Mouse (Mus musculus): Measurements from ENCODE around the gene Slc6a6. TPM values are rescaled to one million over a fixed set of nuclear protein-coding genes. Genes with fewer than 3 reads are reported as not detected.

The Slc6a6 gene
- polyA plus RNA-seq, 1 experiment: 98.2 TPM

DNA sequence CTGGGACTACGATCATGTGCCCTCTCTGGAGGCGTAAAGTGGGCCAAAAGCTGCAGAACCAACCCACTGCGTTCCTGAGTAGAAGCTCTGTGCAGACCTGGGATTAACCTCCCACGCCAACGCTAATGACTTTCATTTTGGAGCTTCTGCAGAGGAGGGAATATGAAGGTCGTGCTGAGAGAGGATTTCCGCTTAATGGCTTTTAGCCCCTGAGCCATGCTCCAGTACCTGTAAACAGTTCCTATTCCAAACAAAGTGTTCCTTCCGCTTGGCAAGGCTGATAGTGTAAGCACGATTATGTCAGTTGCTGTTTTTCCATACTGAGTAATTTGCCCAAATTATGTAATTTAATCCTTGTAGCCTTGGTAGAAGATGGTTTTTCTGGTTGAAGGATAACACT is 33.6 kb upstream of the Slc6a6 start:
- TF ChIP-seq SRF (IDR thresholded peaks at IDR 0.05; ENCODE audit: control insufficient read depth, insufficient read length, low read depth): no peak
- TF ChIP-seq POLR2A (IDR thresholded peaks at IDR 0.05; ENCODE audit: insufficient read length, low read depth): no peak
- TF ChIP-seq USF1 (IDR thresholded peaks at IDR 0.05; ENCODE audit: low read depth): no peak
- TF ChIP-seq POLR2AphosphoS2 (IDR thresholded peaks at IDR 0.05; ENCODE audit: insufficient read length, low read depth): no peak
- no peak for TF ChIP-seq CEBPB (IDR thresholded peaks at IDR 0.05; ENCODE audit: insufficient read depth, poor library complexity, severe bottlenecking)
- no peak for TF ChIP-seq MAX (IDR thresholded peaks at IDR 0.05; ENCODE audit: low read depth)
- no peak for TF ChIP-seq MYOD1 (IDR thresholded peaks at IDR 0.05; ENCODE audit: control insufficient read depth in 1 of 3, insufficient read length in 2 of 3, low read depth in 2 of 3)
- TF ChIP-seq TCF12 (IDR thresholded peaks at IDR 0.05; ENCODE audit: insufficient read depth, poor library complexity, severe bottlenecking): no peak
- no peak for TF ChIP-seq MYOG (IDR thresholded peaks at IDR 0.05; ENCODE audit: control insufficient read depth in 1 of 3, insufficient read depth in 1 of 3, insufficient read length in 2 of 3, low read depth in 2 of 3)
- no peak for TF ChIP-seq TCF3 (IDR thresholded peaks at IDR 0.05; ENCODE audit: insufficient read length, low read depth)
- TF ChIP-seq E2F4 (IDR thresholded peaks at IDR 0.05; ENCODE audit: insufficient read depth): no peak
- TF ChIP-seq REST (IDR thresholded peaks at IDR 0.05; ENCODE audit: insufficient read depth, insufficient read length): no peak
- H3K27me3 ChIP-seq (ENCODE audit: control insufficient read depth, insufficient read depth, insufficient read length): no peaks in the 10 kb centered on the region
- H3ac ChIP-seq (ENCODE audit: control insufficient read depth, insufficient read length): no peak overlapping the region

GRCm38 (mm10) chr6:91652296-91652695 is 31.6 kb upstream of the Slc6a6 start:
- no peak overlapping the region for H3K4me2 ChIP-seq (ENCODE audit: low read depth)
- no peak for TF ChIP-seq TCF12 (IDR thresholded peaks at IDR 0.05; ENCODE audit: insufficient read depth, poor library complexity, severe bottlenecking)
- no peak for TF ChIP-seq MYOG (IDR thresholded peaks at IDR 0.05; ENCODE audit: control insufficient read depth in 1 of 3, insufficient read depth in 1 of 3, insufficient read length in 2 of 3, low read depth in 2 of 3)
- H3K27me3 ChIP-seq (ENCODE audit: control insufficient read depth, insufficient read depth, insufficient read length): no peaks in the 10 kb centered on the region

More for the DNA sequence above, 33.6 kb upstream of the Slc6a6 start:
- no peak overlapping the region for H3K4me2 ChIP-seq (ENCODE audit: low read depth)
- no peaks in the 10 kb centered on the region for H3K36me3 ChIP-seq (ENCODE audit: control insufficient read depth, insufficient read depth)
- H3K79me2 ChIP-seq (ENCODE audit: control insufficient read depth, insufficient read depth): no peaks in the 10 kb centered on the region
- no peak overlapping the region for H3K4me3 ChIP-seq

GRCm38 (mm10) chr6:91655244-91655643 is 28.6 kb upstream of the Slc6a6 start:
- no peak overlapping the region for H3K4me3 ChIP-seq
- TF ChIP-seq E2F4 (IDR thresholded peaks at IDR 0.05; ENCODE audit: insufficient read depth): no peak
- H3K4me2 ChIP-seq (ENCODE audit: low read depth): no peak overlapping the region
- no peaks in the 10 kb centered on the region for H3K36me3 ChIP-seq (ENCODE audit: control insufficient read depth, insufficient read depth)
- H3ac ChIP-seq (ENCODE audit: control insufficient read depth, insufficient read length): no peak overlapping the region
- H3K79me2 ChIP-seq (ENCODE audit: control insufficient read depth, insufficient read depth): no peaks in the 10 kb centered on the region
- H3K27me3 ChIP-seq (ENCODE audit: control insufficient read depth, insufficient read depth, insufficient read length): no peaks in the 10 kb centered on the region

More at GRCm38 (mm10) chr6:91652296-91652695, 31.6 kb upstream of the Slc6a6 start:
- no peaks in the 10 kb centered on the region for H3K36me3 ChIP-seq (ENCODE audit: control insufficient read depth, insufficient read depth)
- H3ac ChIP-seq (ENCODE audit: control insufficient read depth, insufficient read length): no peak overlapping the region
- H3K4me3 ChIP-seq: no peak overlapping the region
- H3K79me2 ChIP-seq (ENCODE audit: control insufficient read depth, insufficient read depth): no peaks in the 10 kb centered on the region

GRCm38 (mm10) chr6:91655874-91656433 is 27.9 kb upstream of the Slc6a6 start:
- TF ChIP-seq CEBPB (IDR thresholded peaks at IDR 0.05; ENCODE audit: insufficient read depth, poor library complexity, severe bottlenecking) (no peak), MYOD1 (IDR thresholded peaks at IDR 0.05; ENCODE audit: control insufficient read depth in 1 of 3, insufficient read length in 2 of 3, low read depth in 2 of 3) (peak in 2 of 3 experiments; percentile 32 to 86), TCF3 (IDR thresholded peaks at IDR 0.05; ENCODE audit: insufficient read length, low read depth) (peak; percentile 56), MYOG (IDR thresholded peaks at IDR 0.05; ENCODE audit: control insufficient read depth in 1 of 3, insufficient read depth in 1 of 3, insufficient read length in 2 of 3, low read depth in 2 of 3) (peak in 2 of 3 experiments; percentile 52 to 82)
- no peaks in the 10 kb centered on the region for H3K79me2 ChIP-seq (ENCODE audit: control insufficient read depth, insufficient read depth)
- no peaks in the 10 kb centered on the region for H3K27me3 ChIP-seq (ENCODE audit: control insufficient read depth, insufficient read depth, insufficient read length)
- H3K4me2 ChIP-seq (ENCODE audit: low read depth): no peak overlapping the region
- no peaks in the 10 kb centered on the region for H3K36me3 ChIP-seq (ENCODE audit: control insufficient read depth, insufficient read depth)
- H3ac ChIP-seq (ENCODE audit: control insufficient read depth, insufficient read length): no peak overlapping the region
- H3K4me3 ChIP-seq: no peak overlapping the region

GRCm38 (mm10) chr6:91658288-91658687 is 25.6 kb upstream of the Slc6a6 start:
- peak; percentile 81 for TF ChIP-seq TCF12 (IDR thresholded peaks at IDR 0.05; ENCODE audit: insufficient read depth, poor library complexity, severe bottlenecking)
- TF ChIP-seq REST (IDR thresholded peaks at IDR 0.05; ENCODE audit: insufficient read depth, insufficient read length): no peak
- no peak for TF ChIP-seq POLR2AphosphoS2 (IDR thresholded peaks at IDR 0.05; ENCODE audit: insufficient read length, low read depth)
- no peak for TF ChIP-seq USF1 (IDR thresholded peaks at IDR 0.05; ENCODE audit: low read depth)
- TF ChIP-seq MYOD1 (IDR thresholded peaks at IDR 0.05; ENCODE audit: control insufficient read depth in 1 of 3, insufficient read length in 2 of 3, low read depth in 2 of 3): peak in 2 of 3 experiments; percentile 97
- no peak for TF ChIP-seq MAX (IDR thresholded peaks at IDR 0.05; ENCODE audit: low read depth)
- TF ChIP-seq POLR2A (IDR thresholded peaks at IDR 0.05; ENCODE audit: insufficient read length, low read depth): no peak
- peak; percentile 93 to 99 (median 94) for TF ChIP-seq MYOG (IDR thresholded peaks at IDR 0.05; ENCODE audit: control insufficient read depth in 1 of 3, insufficient read depth in 1 of 3, insufficient read length in 2 of 3, low read depth in 2 of 3)
- no peak for TF ChIP-seq CEBPB (IDR thresholded peaks at IDR 0.05; ENCODE audit: insufficient read depth, poor library complexity, severe bottlenecking)
- TF ChIP-seq SRF (IDR thresholded peaks at IDR 0.05; ENCODE audit: control insufficient read depth, insufficient read length, low read depth): no peak
- TF ChIP-seq TCF3 (IDR thresholded peaks at IDR 0.05; ENCODE audit: insufficient read length, low read depth): peak; percentile 78
- Histone ChIP-seq H3K36me3 (ENCODE audit: control insufficient read depth, insufficient read depth) (no peaks in the 10 kb centered on the region), H3K4me2 (ENCODE audit: low read depth) (peak overlapping the region; percentile 3), H3K4me3 (no peak overlapping the region), H3K27me3 (ENCODE audit: control insufficient read depth, insufficient read depth, insufficient read length) (no peaks in the 10 kb centered on the region), H3ac (ENCODE audit: control insufficient read depth, insufficient read length) (no peak overlapping the region), H3K79me2 (ENCODE audit: control insufficient read depth, insufficient read depth) (no peaks in the 10 kb centered on the region)

Measured in myocyte (in vitro differentiated cells).